Mouse (Mus musculus): ENCODE measurements at regions not wholly inside any gene's neighbourhood (a gene's known extent, or its start where the extent isn't known, plus 50 kb on each side); places are given as distances from the start of the nearest gene placed in this dataset.

- no peak for DNase-seq (ENCODE audit: low spot score)
Measured at GRCm38 (mm10) chr1:90268131-90268691, 64.4 kb downstream of the Ackr3 start.

- DNase-seq (ENCODE audit: low spot score), result no peak
Measured at GRCm38 (mm10) chr1:90268951-90269350, 65.2 kb downstream of the Ackr3 start.

- no peak for DNase-seq (ENCODE audit: low spot score)
Measured at GRCm38 (mm10) chr1:90269836-90270235, 66.1 kb downstream of the Ackr3 start.

GRCm38 (mm10) chr1:90271326-90271725, 67.5 kb downstream of the Ackr3 start:
- no peak for DNase-seq (ENCODE audit: low spot score)

GRCm38 (mm10) chr1:90272411-90272810, 68.6 kb downstream of the Ackr3 start:
- no peak for DNase-seq (ENCODE audit: low spot score)

- DNase-seq (ENCODE audit: low spot score), result no peak
Measured at GRCm38 (mm10) chr1:90272830-90273628, 69.2 kb downstream of the Ackr3 start.

- DNase-seq (ENCODE audit: low spot score), result no peak
Measured at GRCm38 (mm10) chr1:90273629-90273928, 69.8 kb downstream of the Ackr3 start.

- no peak for DNase-seq (ENCODE audit: low spot score)
Measured at GRCm38 (mm10) chr1:90274968-90275651, 71.3 kb downstream of the Ackr3 start.

- DNase-seq (ENCODE audit: low spot score), result no peak
Measured at GRCm38 (mm10) chr1:90275786-90276520, 72.2 kb downstream of the Ackr3 start.

GRCm38 (mm10) chr1:90277486-90278255, 73.9 kb downstream of the Ackr3 start:
- peak; percentile 29 for DNase-seq (ENCODE audit: low spot score)

GRCm38 (mm10) chr1:90279066-90279839, 75.5 kb downstream of the Ackr3 start:
- peak; percentile 38 for DNase-seq (ENCODE audit: low spot score)

GRCm38 (mm10) chr1:90280227-90280626, 76.4 kb downstream of the Ackr3 start:
- DNase-seq (ENCODE audit: low spot score), result no peak

GRCm38 (mm10) chr1:90281255-90281654, 77.5 kb downstream of the Ackr3 start:
- DNase-seq (ENCODE audit: low spot score), result no peak

- DNase-seq (ENCODE audit: low spot score), result no peak
Measured at GRCm38 (mm10) chr1:90281956-90282355, 78.2 kb downstream of the Ackr3 start.

GRCm38 (mm10) chr1:90282367-90282766, 78.6 kb downstream of the Ackr3 start:
- DNase-seq (ENCODE audit: low spot score), result peak; percentile 73

- DNase-seq (ENCODE audit: low spot score), result no peak
Measured at GRCm38 (mm10) chr1:90283176-90283775, 79.5 kb downstream of the Ackr3 start.

- DNase-seq (ENCODE audit: low spot score), result no peak
Measured at GRCm38 (mm10) chr1:90283912-90284636, 80.3 kb downstream of the Ackr3 start.

- no peak for DNase-seq (ENCODE audit: low spot score)
Measured at GRCm38 (mm10) chr1:90285318-90285717, 81.5 kb downstream of the Ackr3 start.

GRCm38 (mm10) chr1:90287251-90287650, 83.5 kb downstream of the Ackr3 start:
- DNase-seq (ENCODE audit: low spot score), result no peak
